Mouse (Mus musculus) liver, postnatal 0 days (tissue): ENCODE data around the gene Adamts7.

Source experiments
- CTCF ChIP-seq: sonication (generic); IDR thresholded peaks from 2 replicates; pipeline ENCODE4 v1.5.1; 2016; ENCODE audit warnings: antibody characterized with exemption, low read depth
- EP300 ChIP-seq: IDR thresholded peaks from 2 replicates; pipeline ENCODE4 v1.6.1; 2016; ENCODE audit warnings: antibody characterized with exemption, low read depth, mild to moderate bottlenecking

- TF ChIP-seq CTCF = no peak
- no peak for TF ChIP-seq EP300
Observed at GRCm38 (mm10) chr9:90124156-90124872, 38.6 kb upstream of the Adamts7 start.
